Mouse (Mus musculus) right cerebral cortex, postnatal 4 days (tissue): ENCODE data around the gene Slc10a7.
"Not testable (repeated sequence)": the region's sequence is repeated elsewhere in the genome, so short reads cannot be mapped to it uniquely, and the experiment has no call there.

Experiments
- DNase-seq: peaks from one replicate; pipeline ENCODE4 v3.0.0-alpha.2; 2022

Slc10a7 gene

GRCm38 (mm10) chr8:78678541-78679219 lies 169.5 kb downstream of the Slc10a7 start:
- no peak for DNase-seq

- DNase-seq: no peak
Observed at GRCm38 (mm10) chr8:78690795-78691194, 181.6 kb downstream of the Slc10a7 start.

GRCm38 (mm10) chr8:78698331-78698741 lies 189.2 kb downstream of the Slc10a7 start:
- DNase-seq: no peak

GRCm38 (mm10) chr8:78703068-78703820 lies 194.1 kb downstream of the Slc10a7 start:
- no peak for DNase-seq

GRCm38 (mm10) chr8:78705980-78706379 lies 196.8 kb downstream of the Slc10a7 start:
- DNase-seq: no peak

- DNase-seq: no peak
Observed at GRCm38 (mm10) chr8:78709948-78710644, 200.9 kb downstream of the Slc10a7 start.

GRCm38 (mm10) chr8:78710961-78711360 lies 201.8 kb downstream of the Slc10a7 start:
- no peak for DNase-seq

- DNase-seq: no peak
Observed at GRCm38 (mm10) chr8:78714880-78715279, 205.7 kb downstream of the Slc10a7 start.

GRCm38 (mm10) chr8:78716546-78716945 lies 207.4 kb downstream of the Slc10a7 start:
- DNase-seq: no peak

- not testable (repeated sequence) for DNase-seq
Observed at GRCm38 (mm10) chr8:78717191-78717590, 208.0 kb downstream of the Slc10a7 start.

GRCm38 (mm10) chr8:78719279-78720040 lies 210.3 kb downstream of the Slc10a7 start:
- DNase-seq: no peak

GRCm38 (mm10) chr8:78720041-78720414 lies 210.9 kb downstream of the Slc10a7 start:
- no peak for DNase-seq

- DNase-seq: no peak
Observed at GRCm38 (mm10) chr8:78721576-78721975, 212.4 kb downstream of the Slc10a7 start.

GRCm38 (mm10) chr8:78722201-78722600 lies 213.1 kb downstream of the Slc10a7 start:
- no peak for DNase-seq

- no peak for DNase-seq
Observed at GRCm38 (mm10) chr8:78724832-78725231, 215.7 kb downstream of the Slc10a7 start.

GRCm38 (mm10) chr8:78728240-78728639 lies 219.1 kb downstream of the Slc10a7 start:
- no peak for DNase-seq

GRCm38 (mm10) chr8:78732410-78732809 lies 223.3 kb downstream of the Slc10a7 start:
- DNase-seq: no peak

GRCm38 (mm10) chr8:78732995-78733512 lies 223.9 kb downstream of the Slc10a7 start:
- DNase-seq: no peak

GRCm38 (mm10) chr8:78734721-78735517 lies 225.8 kb downstream of the Slc10a7 start:
- DNase-seq: no peak

- DNase-seq: no peak
Observed at GRCm38 (mm10) chr8:78738304-78738703, 229.2 kb downstream of the Slc10a7 start.

GRCm38 (mm10) chr8:78740936-78741335 lies 231.8 kb downstream of the Slc10a7 start:
- no peak for DNase-seq

- DNase-seq: no peak
Observed at GRCm38 (mm10) chr8:78741496-78741895, 232.3 kb downstream of the Slc10a7 start.
